Mouse (Mus musculus) testis, adult 2 months (tissue): ENCODE measurements at regions not wholly inside any gene's neighbourhood (a gene's known extent, or its start where the extent isn't known, plus 50 kb on each side); places are given as distances from the start of the nearest gene placed in this dataset.

ENCODE experiments used
- CTCF ChIP-seq: fragments of 200-500 bp; IDR thresholded peaks from 2 replicates; pipeline ENCODE4 v1.5.1; 2012; ENCODE audit warnings: low read depth, mild to moderate bottlenecking, inconsistent platforms, low read length, moderate library complexity; ENCODE audit not compliant: control insufficient read depth, insufficient read depth, insufficient replicate concordance
- POLR2A ChIP-seq: fragments of 200-500 bp; IDR thresholded peaks from 2 replicates; pipeline ENCODE4 v1.6.1; 2012; ENCODE audit warnings: low read depth, mild to moderate bottlenecking, inconsistent platforms, low read length, moderate library complexity; ENCODE audit not compliant: control insufficient read depth

- TF ChIP-seq POLR2A (no peak), CTCF (no peak)
Measured at GRCm38 (mm10) chr8:9131249-9131648, 440.9 kb upstream of the Arglu1 start.
